Mouse (Mus musculus) heart, embryonic 16.5 days (tissue): Measurements from ENCODE around the gene Prkaca. TPM values are rescaled to one million over a fixed set of nuclear protein-coding genes. Genes with fewer than 3 reads are reported as not detected.

Source experiments
- ATAC-seq: fragments of 200-750 bp; cut with Nextera tagmentation; replicated peaks from 2 replicates; pipeline ENCODE4 v1.8.0; 2017; ENCODE audit warnings: moderate number of reproducible peaks; ENCODE audit not compliant: insufficient read depth, low FRiP score; ENCODE audit errors: extremely low read depth
- H3K27ac ChIP-seq: fragments of 300-500 bp; sonication (generic); 2 replicates; pipeline ENCODE4 v1.5.1; 2014; ENCODE audit warnings: mild to moderate bottlenecking, low read length, control low read depth, moderate library complexity
- H3K27me3 ChIP-seq: fragments of 300-500 bp; sonication (generic); 2 replicates; pipeline ENCODE4 v1.6.1; 2014; ENCODE audit warnings: low read length, mixed read lengths; ENCODE audit not compliant: control insufficient read depth, insufficient read depth
- H3K36me3 ChIP-seq: fragments of 300-500 bp; sonication (generic); 2 replicates; pipeline ENCODE4 v1.6.1; 2014; ENCODE audit not compliant: control insufficient read depth, insufficient read depth
- H3K4me1 ChIP-seq: fragments of 300-500 bp; sonication (generic); 2 replicates; pipeline ENCODE4 v1.6.1; 2014; ENCODE audit warnings: low read length, mixed read lengths; ENCODE audit not compliant: control insufficient read depth, insufficient read depth
- H3K4me2 ChIP-seq: fragments of 300-500 bp; sonication (generic); 2 replicates; pipeline ENCODE4 v1.6.1; 2014; ENCODE audit warnings: low read depth, mild to moderate bottlenecking, control low read depth, low read length
- H3K4me3 ChIP-seq: fragments of 300-500 bp; sonication (generic); 2 replicates; pipeline ENCODE4 v1.5.1; 2014; ENCODE audit warnings: mild to moderate bottlenecking, control low read depth, low read length
- H3K9ac ChIP-seq: fragments of 300-500 bp; sonication (generic); 2 replicates; pipeline ENCODE4 v1.6.1; 2014; ENCODE audit warnings: low read length, control low read depth
- H3K9me3 ChIP-seq: fragments of 300-500 bp; sonication (generic); replicated peaks from 2 replicates; pipeline ENCODE4 v1.6.1; 2016; ENCODE audit warnings: low read length; ENCODE audit not compliant: control insufficient read depth
- WGBS: fragments of 180-500 bp; shearing (Covaris S2); extraction: QIAGEN DNeasy Blood & Tissue Kit; methylation state at CpG from one replicate; pipeline ENCODE4 v1.1.7; 2014; 5-methylcytosine and 5-hydroxymethylcytosine counted together
- polyA plus RNA-seq: library from polyadenylated mRNA; unstranded; fragments of >200 nt; fragmentation: Nextera tagmentation; extraction: Ambion mirVana; gene quantifications from 2 replicates; pipeline ENCODE4 v1.2.1, GENCODE M21; 2015

Gene Prkaca
- polyA plus RNA-seq, 1 experiment from 2014 or later, result 258 TPM

DNA sequence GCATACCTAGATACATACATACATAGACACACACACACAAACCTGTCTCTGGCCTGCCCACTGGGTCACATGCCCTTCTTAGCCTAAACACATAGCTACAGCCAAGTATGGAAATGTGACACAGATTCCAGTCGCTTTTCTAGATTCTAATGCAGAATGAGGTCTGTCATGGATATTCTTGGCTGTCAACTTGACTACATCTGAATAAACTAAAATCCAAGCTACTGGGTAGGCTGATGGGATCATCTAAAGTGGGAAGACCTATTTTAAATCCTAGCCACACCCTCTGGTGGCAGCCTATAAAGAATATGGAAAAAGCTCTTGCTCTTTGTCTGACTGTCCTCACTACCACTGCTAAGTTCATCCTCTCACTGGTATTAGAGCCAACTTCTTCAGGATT lies 30.3 kb upstream of the Prkaca start:
- H3K27me3 ChIP-seq, result no peaks in the 10 kb centered on the region
- no peak overlapping the region for H3K27ac ChIP-seq
- H3K36me3 ChIP-seq, result peaks cover 4% of the 10 kb centered on the region; the same call in 1 of the 2 replicates
- no peak for ATAC-seq
- H3K4me1 ChIP-seq, result no peaks in the 10 kb centered on the region
- no peak overlapping the region for H3K9ac ChIP-seq
- 70% methylated on average over 1 of the region's 1 CpGs for WGBS
- H3K9me3 ChIP-seq, result no peaks in the 10 kb centered on the region
- no peak overlapping the region for H3K4me3 ChIP-seq
- H3K4me2 ChIP-seq, result no peak overlapping the region

DNA sequence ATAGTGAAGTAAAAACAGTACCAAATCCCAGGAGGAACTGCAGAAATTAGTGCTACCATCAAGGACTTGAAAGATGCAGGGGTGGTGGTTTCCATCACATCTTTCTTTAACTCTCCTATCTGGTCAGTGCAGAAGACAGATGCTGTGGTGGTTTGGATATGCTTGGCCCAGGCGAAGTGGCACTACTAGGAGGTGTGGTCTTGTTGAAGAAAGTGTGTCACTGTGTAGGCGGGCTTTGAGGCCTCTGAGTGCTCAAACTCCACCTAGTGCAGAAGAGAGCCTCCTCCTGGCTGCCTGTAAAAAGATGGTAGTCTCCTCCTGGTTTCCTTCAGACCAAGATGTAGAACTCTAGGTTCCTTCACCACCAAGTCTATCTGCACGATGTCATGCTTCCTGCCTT lies 27.3 kb upstream of the Prkaca start:
- H3K9ac ChIP-seq, result no peak overlapping the region
- H3K27ac ChIP-seq, result no peak overlapping the region
- no peak for ATAC-seq
- no peak overlapping the region for H3K4me2 ChIP-seq
- no peaks in the 10 kb centered on the region for H3K9me3 ChIP-seq
- no peaks in the 10 kb centered on the region for H3K36me3 ChIP-seq
- 52% methylated on average over 3 of the region's 3 CpGs for WGBS
- no peaks in the 10 kb centered on the region for H3K27me3 ChIP-seq
- H3K4me3 ChIP-seq, result no peak overlapping the region
- H3K4me1 ChIP-seq, result no peaks in the 10 kb centered on the region

DNA sequence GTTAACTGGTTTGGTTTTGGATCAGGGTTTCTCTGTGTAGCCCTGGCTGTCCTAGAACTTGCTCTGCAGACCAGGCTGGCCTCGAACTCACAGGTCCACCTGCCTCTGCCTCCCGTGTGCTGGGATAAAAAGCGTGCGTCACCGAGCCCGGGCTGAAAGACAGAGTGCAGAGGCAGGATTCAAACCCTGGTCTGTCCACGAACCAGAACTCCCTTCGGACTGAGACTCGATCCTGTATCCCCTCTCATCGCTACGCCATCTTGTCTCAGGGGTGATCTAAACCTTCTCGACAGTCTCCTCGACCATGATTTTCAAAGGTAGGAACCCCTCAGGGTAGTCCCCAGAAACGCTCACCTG lies 18.1 kb upstream of the Prkaca start:
- H3K4me3 ChIP-seq, result peak overlapping the region; percentile 74
- H3K27me3 ChIP-seq, result no peaks in the 10 kb centered on the region
- 1% methylated on average over 14 of the region's 14 CpGs for WGBS
- H3K4me1 ChIP-seq, result peaks cover 13% of the 10 kb centered on the region
- H3K27ac ChIP-seq, result peak overlapping the region; percentile 31
- H3K9me3 ChIP-seq, result no peaks in the 10 kb centered on the region
- H3K9ac ChIP-seq, result peak overlapping the region; percentile 78
- no peaks in the 10 kb centered on the region for H3K36me3 ChIP-seq
- ATAC-seq, result no peak
- peak overlapping the region; percentile 78 for H3K4me2 ChIP-seq

DNA sequence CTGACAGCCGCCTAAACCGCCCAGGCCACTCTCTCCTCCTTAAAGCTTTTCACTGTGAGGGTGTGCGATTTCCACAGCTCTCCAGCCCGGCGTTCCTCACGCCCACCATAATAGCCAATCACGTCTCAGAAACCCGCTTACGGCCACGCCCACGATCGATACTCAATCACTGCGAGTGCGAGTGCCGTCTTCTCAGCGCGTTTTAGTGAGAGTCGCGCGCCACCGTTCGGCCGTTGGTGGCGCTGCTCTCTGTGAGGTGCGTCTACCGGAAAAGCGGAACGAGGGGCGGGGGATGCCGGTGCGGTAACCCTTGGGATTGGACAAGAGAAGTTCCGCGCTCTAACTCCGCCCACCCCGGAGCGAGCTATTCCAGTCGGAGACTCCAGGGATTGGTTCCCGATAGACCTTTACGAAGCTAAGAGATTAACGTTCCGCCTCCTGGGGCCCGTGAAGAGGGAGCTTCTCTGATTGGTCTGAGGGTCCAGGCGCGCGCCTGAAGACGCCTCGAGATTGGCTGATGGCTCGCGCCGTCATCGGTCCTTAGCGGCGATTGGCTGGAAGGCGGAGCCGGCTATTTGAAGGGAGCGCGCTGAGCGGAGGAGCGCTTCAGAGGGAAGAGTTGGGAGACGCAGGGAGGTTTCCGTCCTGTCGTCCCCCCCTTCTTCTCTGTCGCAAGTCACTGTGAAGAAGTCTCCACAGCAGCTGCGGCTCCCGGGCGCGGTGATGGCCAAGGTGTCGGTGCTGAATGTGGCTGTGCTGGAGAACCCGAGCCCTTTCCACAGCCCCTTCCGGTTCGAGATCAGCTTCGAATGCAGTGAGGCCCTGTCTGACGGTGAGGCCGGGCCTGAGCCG lies 17.5 kb upstream of the Prkaca start, which contains the start of the genes Gm10644 and Asf1b:
TSS of gene Gm10644 (minus strand) at position 100 of the 852 bp plus-strand sequence.
TSS of gene Asf1b (plus strand) at position 402 of the 852 bp plus-strand sequence.
- under 1% methylated on average over 75 of the region's 75 CpGs for WGBS
- H3K4me3 ChIP-seq, result peak within 1 kb of the TSS; percentile 74
- ATAC-seq, result peak; percentile 99
- H3K4me2 ChIP-seq, result peak within 1 kb of the TSS; percentile 84
- peak within 1 kb of the TSS; percentile 78 for H3K9ac ChIP-seq
- no peaks in the 10 kb centered on the region for H3K27me3 ChIP-seq
- H3K4me1 ChIP-seq, result peaks cover 13% of the 10 kb centered on the region
- no peaks in the 10 kb centered on the region for H3K9me3 ChIP-seq
- H3K27ac ChIP-seq, result peak within 1 kb of the TSS; percentile 31
- H3K36me3 ChIP-seq, result no peaks in the 10 kb centered on the region

DNA sequence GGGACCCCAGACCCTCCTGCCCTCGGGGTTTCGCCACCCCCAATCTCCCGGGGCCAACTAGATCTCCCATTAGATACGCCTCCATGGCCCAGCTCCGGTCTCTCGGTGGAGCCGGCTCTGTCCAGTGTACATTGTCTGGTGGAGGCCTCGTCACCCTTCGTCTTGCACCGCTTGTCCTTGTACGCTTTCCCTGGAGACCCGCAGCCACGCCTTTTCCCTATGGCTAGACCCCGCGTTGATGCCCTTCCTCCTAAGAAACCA lies 16.9 kb upstream of the Prkaca start:
- Histone ChIP-seq H3K9ac (peak overlapping the region; percentile 69), H3K4me3 (peak overlapping the region; percentile 74), H3K36me3 (no peaks in the 10 kb centered on the region), H3K9me3 (no peaks in the 10 kb centered on the region), H3K4me1 (peaks cover 13% of the 10 kb centered on the region), H3K4me2 (peak overlapping the region; percentile 84), H3K27ac (peak overlapping the region; percentile 18; the same call in 1 of the 2 replicates), H3K27me3 (no peaks in the 10 kb centered on the region)
- WGBS, result 1% methylated on average over 15 of the region's 15 CpGs
- 0 out of 2 replicates have a peak, but pooled peaks have one; percentile 1 for ATAC-seq

DNA sequence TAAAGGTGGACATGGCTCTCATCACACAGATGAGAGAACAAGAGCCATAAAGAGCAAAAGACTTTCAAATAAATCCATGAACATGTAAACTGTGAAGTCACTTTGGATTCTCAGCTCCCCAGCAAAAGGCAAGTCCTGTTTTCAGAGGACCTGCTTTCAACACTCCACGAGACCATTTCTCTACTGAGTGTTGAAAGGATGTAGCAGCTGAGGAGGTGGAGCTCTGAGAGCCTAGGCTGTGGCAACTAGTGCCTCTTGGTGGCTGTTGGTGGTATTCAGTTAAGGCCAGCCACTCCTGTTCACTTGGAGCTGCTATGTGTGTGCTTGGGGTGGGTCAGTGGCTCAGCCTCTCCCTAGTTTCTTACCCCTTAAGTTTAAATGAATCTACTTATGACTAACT lies 16.0 kb upstream of the Prkaca start:
- Histone ChIP-seq H3K27me3 (no peaks in the 10 kb centered on the region), H3K4me2 (peak overlapping the region; percentile 84), H3K4me3 (peak overlapping the region; percentile 74), H3K9me3 (no peaks in the 10 kb centered on the region), H3K27ac (no peak overlapping the region), H3K9ac (no peak overlapping the region; the same call in 1 of the 2 replicates), H3K36me3 (no peaks in the 10 kb centered on the region), H3K4me1 (peaks cover 13% of the 10 kb centered on the region)
- no peak for ATAC-seq
- whole genome bisulfite sequencing, result 4% methylated on average over 1 of the region's 1 CpGs

DNA sequence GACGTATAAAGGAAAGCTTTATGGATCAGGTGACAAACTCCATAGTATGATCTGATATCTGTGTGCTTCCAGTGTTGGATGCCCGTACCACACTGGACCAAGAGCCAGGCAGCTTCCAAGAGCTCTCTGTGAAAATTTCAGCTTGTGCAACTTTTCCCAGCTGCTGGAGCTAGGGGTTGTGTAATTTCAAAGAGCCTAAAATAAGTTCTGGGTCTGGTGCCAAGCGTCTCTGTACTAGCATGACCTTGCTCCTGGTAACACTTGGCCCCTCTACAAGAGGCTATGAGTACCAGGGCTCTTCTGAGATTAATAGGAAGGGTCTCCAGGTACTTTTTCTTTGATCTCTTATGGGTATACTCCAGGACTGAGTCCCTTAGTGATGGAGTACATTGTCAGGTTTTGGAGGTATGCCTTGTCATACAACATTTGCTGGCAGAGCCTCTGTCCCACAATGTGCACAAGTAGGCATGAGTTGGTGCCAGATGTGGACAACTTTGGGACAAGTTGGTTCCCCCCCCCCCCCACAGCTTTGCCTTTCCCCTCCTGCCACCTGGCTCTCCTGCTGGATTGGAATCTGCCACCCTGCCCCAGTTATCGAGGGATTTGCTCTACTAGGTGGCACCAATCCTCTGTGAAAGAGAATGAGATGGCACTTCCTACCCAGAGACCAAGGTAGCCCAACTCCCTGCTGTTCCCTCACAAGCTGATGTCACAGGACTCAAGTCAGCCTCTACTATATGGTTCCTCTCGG lies 8.6 kb upstream of the Prkaca start:
- no peaks in the 10 kb centered on the region for H3K9me3 ChIP-seq
- peaks cover 15% of the 10 kb centered on the region for H3K4me1 ChIP-seq
- H3K4me3 ChIP-seq, result no peak overlapping the region
- no peak overlapping the region for H3K9ac ChIP-seq
- peak overlapping the region; percentile 77 for H3K27ac ChIP-seq
- ATAC-seq, result peak; percentile 91
- 59% methylated on average over 5 of the region's 5 CpGs for WGBS
- H3K27me3 ChIP-seq, result no peaks in the 10 kb centered on the region
- peak overlapping the region; percentile 18 for H3K4me2 ChIP-seq
- H3K36me3 ChIP-seq, result peaks cover 20% of the 10 kb centered on the region

DNA sequence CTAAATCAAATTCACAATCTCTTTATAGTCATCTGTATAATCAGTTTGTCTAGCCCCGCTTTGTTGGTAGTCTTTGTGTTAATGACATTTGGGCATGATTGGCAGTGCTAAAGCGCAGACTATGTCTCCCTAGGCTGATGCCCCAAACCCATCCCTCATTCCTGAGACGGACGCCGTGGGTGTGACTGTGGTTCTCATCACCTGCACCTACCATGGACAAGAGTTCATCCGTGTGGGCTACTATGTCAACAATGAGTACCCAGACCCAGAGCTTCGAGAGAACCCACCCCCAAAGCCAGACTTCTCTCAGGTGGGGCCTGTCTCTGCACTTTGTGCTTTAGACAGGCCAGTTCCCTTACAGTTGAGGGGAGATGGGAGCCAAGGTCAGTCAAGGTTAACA lies 5.1 kb upstream of the Prkaca start:
- H3K36me3 ChIP-seq, result peaks cover 27% of the 10 kb centered on the region
- H3K4me3 ChIP-seq, result no peak overlapping the region
- WGBS, result 89% methylated on average over 7 of the region's 7 CpGs
- H3K4me2 ChIP-seq, result no peak overlapping the region
- no peak overlapping the region for H3K9ac ChIP-seq
- H3K4me1 ChIP-seq, result peaks cover 22% of the 10 kb centered on the region
- no peak for ATAC-seq
- H3K9me3 ChIP-seq, result no peaks in the 10 kb centered on the region
- no peak overlapping the region for H3K27ac ChIP-seq
- no peaks in the 10 kb centered on the region for H3K27me3 ChIP-seq

DNA sequence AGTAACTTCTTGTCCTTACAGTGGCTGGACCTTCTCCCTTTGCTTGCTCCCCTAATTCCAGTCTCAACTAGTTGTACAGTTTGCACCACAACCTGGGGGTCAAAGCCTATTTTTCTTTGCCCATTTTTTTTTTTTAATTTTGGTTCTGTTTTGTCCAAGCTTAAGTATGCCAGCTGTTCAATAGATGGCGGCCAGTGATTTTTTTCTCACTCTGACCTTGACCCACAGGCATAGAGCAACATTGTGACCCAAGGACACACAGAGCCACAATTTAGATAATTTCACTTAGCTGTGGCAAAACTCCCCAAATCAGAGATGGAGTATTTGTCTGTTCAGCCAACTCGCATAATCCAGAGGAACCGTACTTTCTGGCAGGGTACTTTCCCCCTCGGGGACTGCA lies 1.7 kb upstream of the Prkaca start:
- Histone ChIP-seq H3K27me3 (no peaks in the 10 kb centered on the region), H3K36me3 (peaks cover 23% of the 10 kb centered on the region), H3K4me3 (no peak overlapping the region), H3K4me1 (peaks cover 21% of the 10 kb centered on the region), H3K9me3 (no peaks in the 10 kb centered on the region), H3K27ac (no peak overlapping the region), H3K9ac (no peak overlapping the region), H3K4me2 (no peak overlapping the region)
- no peak for ATAC-seq
- WGBS, result 86% methylated on average over 4 of the region's 4 CpGs
